Comparison of ENCODE assay signal across 14 mouse cellular contexts in the genomic region with DNA sequence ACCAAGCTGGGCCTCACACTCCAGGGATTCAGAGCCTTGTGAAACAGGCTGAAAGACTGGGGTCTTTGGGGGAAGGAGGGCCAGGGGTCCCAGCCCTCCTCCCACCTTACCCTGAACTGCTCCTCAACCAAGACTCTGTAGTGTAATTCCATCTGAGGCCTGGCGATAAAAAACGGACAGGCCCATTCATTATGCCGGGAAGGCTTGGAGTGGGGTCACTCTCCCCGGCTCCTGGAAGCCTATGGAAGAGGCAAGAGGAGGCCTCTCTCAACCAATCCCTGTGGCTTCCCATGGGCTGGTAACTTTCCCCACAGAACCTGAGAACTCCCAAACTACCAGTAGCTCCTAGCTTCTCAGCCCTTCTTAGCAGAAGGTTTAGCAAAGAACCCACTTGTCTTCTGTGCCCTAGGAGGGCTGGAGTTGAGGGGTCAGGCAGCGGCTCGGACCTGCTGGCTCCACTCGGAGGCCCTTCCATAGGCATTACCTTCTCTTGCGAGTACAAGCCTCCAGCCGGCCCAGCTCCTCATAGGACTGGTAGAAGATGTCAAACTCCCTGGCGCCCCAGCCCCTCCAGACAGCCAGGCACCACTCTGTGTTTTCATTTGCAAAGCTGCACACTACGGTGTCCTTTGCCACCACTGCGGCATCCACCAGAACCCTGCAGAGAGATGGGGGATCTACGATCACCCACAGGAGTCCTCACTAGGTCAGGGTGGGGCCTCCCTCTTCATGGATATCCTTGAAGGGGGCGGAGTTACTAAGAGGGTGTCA.
DNase-seq lines count a peak whose midpoint lies in the region; ATAC-seq lines count a peak whose summit lies in the region.
"Had no signal": no experiment of that assay in that cellular context is flagged by ENCODE, and none has a peak within 500 bp of the region (broad histone marks: within the 10 kb centered on the region; RNA-seq: fewer than 3 reads in every experiment).

No protein-coding gene starts in this region.

- no peak for ATAC-seq in forebrain, embryonic 11.5 days (replicated peaks; ENCODE audit: low FRiP score)
- ATAC-seq in kidney, embryonic 16.5 days (ENCODE audit: low FRiP score, low TSS enrichment), result peak; percentile 80
- no peak for ATAC-seq in midbrain, embryonic 14.5 days (ENCODE audit: low FRiP score, low TSS enrichment)
- ATAC-seq in liver, embryonic 13.5 days (ENCODE audit: low read depth), result no peak
- ATAC-seq: forebrain, embryonic 15.5 days had no signal

- WGBS in forebrain, embryonic 11.5 days, result 90% methylated on average over 14 of the region's 14 CpGs
- WGBS in forebrain, embryonic 10.5 days, result 92% methylated on average over 14 of the region's 14 CpGs
- 35% methylated on average over 14 of the region's 14 CpGs for WGBS in kidney, embryonic 16.5 days
- 88% methylated on average over 14 of the region's 14 CpGs for WGBS in midbrain, embryonic 10.5 days
- WGBS in midbrain, embryonic 14.5 days, result 88% methylated on average over 14 of the region's 14 CpGs
- 85% methylated on average over 14 of the region's 14 CpGs for WGBS in liver, embryonic 13.5 days (ENCODE audit: insufficient replicate concordance)

- no peak overlapping the region for H3K9ac ChIP-seq in forebrain, embryonic 11.5 days (ENCODE audit: low read length)
- no peak overlapping the region for H3K9ac ChIP-seq in kidney, embryonic 16.5 days (replicated peaks; ENCODE audit: low read length)
- H3K9ac ChIP-seq in midbrain, embryonic 14.5 days (replicated peaks; ENCODE audit: low read length), result no peak overlapping the region
- H3K9ac ChIP-seq in liver, embryonic 13.5 days, result no peak overlapping the region
- H3K9ac ChIP-seq: forebrain, embryonic 15.5 days; heart, embryonic 15.5 days; liver, embryonic 15.5 days had no signal

- no peaks in the 10 kb centered on the region for H3K9me3 ChIP-seq in forebrain, embryonic 11.5 days (ENCODE audit: control insufficient read depth, low read length)
- no peaks in the 10 kb centered on the region for H3K9me3 ChIP-seq in forebrain, embryonic 10.5 days
- no peaks in the 10 kb centered on the region for H3K9me3 ChIP-seq in kidney, embryonic 16.5 days (ENCODE audit: low read length)
- no peaks in the 10 kb centered on the region for H3K9me3 ChIP-seq in midbrain, embryonic 10.5 days (replicated peaks)
- H3K9me3 ChIP-seq in midbrain, embryonic 14.5 days (ENCODE audit: control insufficient read depth, low read length), result no peaks in the 10 kb centered on the region
- no peaks in the 10 kb centered on the region for H3K9me3 ChIP-seq in liver, embryonic 13.5 days (replicated peaks)
- H3K9me3 ChIP-seq: forebrain, embryonic 15.5 days; heart, embryonic 15.5 days; liver, embryonic 15.5 days had no signal

- H3K27ac ChIP-seq in forebrain, embryonic 11.5 days (ENCODE audit: low read depth, low read length), result no peak overlapping the region
- no peak overlapping the region for H3K27ac ChIP-seq in forebrain, embryonic 10.5 days
- 0 out of 2 replicates have a peak overlapping the region, but pooled peaks have one; percentile 42 for H3K27ac ChIP-seq in kidney, embryonic 16.5 days (ENCODE audit: low read length)
- H3K27ac ChIP-seq in midbrain, embryonic 10.5 days (replicated peaks), result peak overlapping the region; percentile 18; the same call in 1 of the 2 replicates
- H3K27ac ChIP-seq in midbrain, embryonic 14.5 days (replicated peaks; ENCODE audit: low read depth, low read length), result no peak overlapping the region
- 0 out of 2 replicates have a peak overlapping the region, but pooled peaks have one; percentile 0 for H3K27ac ChIP-seq in liver, embryonic 13.5 days
- H3K27ac ChIP-seq: forebrain, embryonic 15.5 days; heart, embryonic 15.5 days; liver, embryonic 15.5 days had no signal

- no peaks in the 10 kb centered on the region for H3K36me3 ChIP-seq in forebrain, embryonic 11.5 days (ENCODE audit: control insufficient read depth, insufficient read depth, low read length)
- H3K36me3 ChIP-seq in forebrain, embryonic 10.5 days (replicated peaks), result no peaks in the 10 kb centered on the region
- H3K36me3 ChIP-seq in kidney, embryonic 16.5 days (ENCODE audit: insufficient read depth, low read length), result peaks cover 13% of the 10 kb centered on the region; the same call in 1 of the 2 replicates
- H3K36me3 ChIP-seq in midbrain, embryonic 10.5 days, result no peaks in the 10 kb centered on the region
- no peaks in the 10 kb centered on the region for H3K36me3 ChIP-seq in midbrain, embryonic 14.5 days (ENCODE audit: control insufficient read depth, insufficient read depth, low read length)
- H3K36me3 ChIP-seq in liver, embryonic 13.5 days, result peaks cover 9% of the 10 kb centered on the region; the same call in 1 of the 2 replicates
- H3K36me3 ChIP-seq: forebrain, embryonic 15.5 days; heart, embryonic 15.5 days had no signal

- no peak overlapping the region for H3K4me2 ChIP-seq in forebrain, embryonic 11.5 days (ENCODE audit: low read depth, low read length, severe bottlenecking)
- no peak overlapping the region for H3K4me2 ChIP-seq in kidney, embryonic 16.5 days (replicated peaks; ENCODE audit: low read depth, low read length)
- H3K4me2 ChIP-seq in midbrain, embryonic 14.5 days (ENCODE audit: low read length), result no peak overlapping the region
- no peak overlapping the region for H3K4me2 ChIP-seq in liver, embryonic 13.5 days
- H3K4me2 ChIP-seq: forebrain, embryonic 15.5 days; heart, embryonic 15.5 days; liver, embryonic 15.5 days had no signal

- no peak overlapping the region for H3K4me3 ChIP-seq in forebrain, embryonic 11.5 days (ENCODE audit: low read depth, low read length)
- no peak overlapping the region for H3K4me3 ChIP-seq in forebrain, embryonic 10.5 days
- no peak overlapping the region for H3K4me3 ChIP-seq in kidney, embryonic 16.5 days (ENCODE audit: low read length)
- H3K4me3 ChIP-seq in midbrain, embryonic 10.5 days, result no peak overlapping the region
- H3K4me3 ChIP-seq in midbrain, embryonic 14.5 days (replicated peaks; ENCODE audit: low read depth, low read length), result no peak overlapping the region
- H3K4me3 ChIP-seq in liver, embryonic 13.5 days (replicated peaks), result no peak overlapping the region
- H3K4me3 ChIP-seq: forebrain, embryonic 15.5 days; heart, embryonic 15.5 days; liver, embryonic 15.5 days had no signal

- peak; percentile 39 for DNase-seq in forebrain, embryonic 11.5 days (ENCODE audit: low spot score)
- no peak for DNase-seq in forebrain, embryonic 10.5 days (ENCODE audit: extremely low spot score, low spot score)
- DNase-seq in kidney, postnatal 4 days, result no peak
- DNase-seq in midbrain, embryonic 10.5 days (ENCODE audit: low spot score), result no peak
- no peak for DNase-seq in midbrain, embryonic 14.5 days
- no peak for DNase-seq in liver, embryonic 13.5 days
- DNase-seq in thymus, postnatal 0 days (ENCODE audit: low spot score), result no peak
- DNase-seq: adrenal gland, adult 2 months; spleen, adult 18-20 months had no signal

- H3K4me1 ChIP-seq in forebrain, embryonic 11.5 days (replicated peaks; ENCODE audit: control insufficient read depth, insufficient read depth, low read length), result no peaks in the 10 kb centered on the region
- no peaks in the 10 kb centered on the region for H3K4me1 ChIP-seq in forebrain, embryonic 10.5 days
- peaks cover 10% of the 10 kb centered on the region for H3K4me1 ChIP-seq in kidney, embryonic 16.5 days (ENCODE audit: insufficient read depth, low read length)
- peaks cover 13% of the 10 kb centered on the region for H3K4me1 ChIP-seq in midbrain, embryonic 10.5 days
- H3K4me1 ChIP-seq in midbrain, embryonic 14.5 days (ENCODE audit: control insufficient read depth, insufficient read depth, low read length), result 0 out of 2 replicates have a peak, but pooled peaks cover 6% of the 10 kb centered on the region
- peaks cover 17% of the 10 kb centered on the region for H3K4me1 ChIP-seq in liver, embryonic 13.5 days (replicated peaks)
- H3K4me1 ChIP-seq: forebrain, embryonic 15.5 days had no signal

- no peaks in the 10 kb centered on the region for H3K27me3 ChIP-seq in forebrain, embryonic 11.5 days (ENCODE audit: control insufficient read depth, insufficient read depth, low read length)
- H3K27me3 ChIP-seq in forebrain, embryonic 10.5 days (ENCODE audit: poor library complexity, severe bottlenecking), result no peaks in the 10 kb centered on the region
- H3K27me3 ChIP-seq in kidney, embryonic 16.5 days (ENCODE audit: insufficient read depth, low read length), result no peaks in the 10 kb centered on the region
- no peaks in the 10 kb centered on the region for H3K27me3 ChIP-seq in midbrain, embryonic 10.5 days (ENCODE audit: low read depth, poor library complexity, severe bottlenecking)
- no peaks in the 10 kb centered on the region for H3K27me3 ChIP-seq in midbrain, embryonic 14.5 days (ENCODE audit: control insufficient read depth, insufficient read depth, low read length)
- H3K27me3 ChIP-seq in liver, embryonic 13.5 days, result no peaks in the 10 kb centered on the region
- H3K27me3 ChIP-seq: CH12.LX; forebrain, embryonic 15.5 days; heart, embryonic 15.5 days; liver, embryonic 15.5 days had no signal

Comparison
In these comparisons a context has a peak if more than half of its experiments do, and no peak if none do; other contexts are left out.
1. H3K27ac ChIP-seq: peak in kidney, embryonic 16.5 days (single experiment), midbrain, embryonic 10.5 days (single experiment) and liver, embryonic 13.5 days (single experiment); none in forebrain, embryonic 11.5 days (single experiment), forebrain, embryonic 10.5 days (single experiment) and midbrain, embryonic 14.5 days (single experiment).